Mouse (Mus musculus): ENCODE data around the gene Zbtb26. TPM values are rescaled to one million over a fixed set of nuclear protein-coding genes. Genes with fewer than 3 reads are reported as not detected.

The Zbtb26 gene
- 3.1 and 3.9 TPM in 2 replicates for polyA plus RNA-seq (2021; fragmentation: Nextera tagmentation)
- long read RNA-seq, experiment 1, full-length matches to known transcripts: 1 of 2 reads
- long read RNA-seq, experiment 1, partial matches to known transcripts: 0 of 2 reads
- long read RNA-seq, experiment 1, other reads (novel, unspliced or antisense): 1 of 2 reads
- long read RNA-seq, experiment 2, full-length matches to known transcripts: 9 of 11 reads
- long read RNA-seq, experiment 2, partial matches to known transcripts: 0 of 11 reads
- long read RNA-seq, experiment 2, other reads (novel, unspliced or antisense): 2 of 11 reads

DNA sequence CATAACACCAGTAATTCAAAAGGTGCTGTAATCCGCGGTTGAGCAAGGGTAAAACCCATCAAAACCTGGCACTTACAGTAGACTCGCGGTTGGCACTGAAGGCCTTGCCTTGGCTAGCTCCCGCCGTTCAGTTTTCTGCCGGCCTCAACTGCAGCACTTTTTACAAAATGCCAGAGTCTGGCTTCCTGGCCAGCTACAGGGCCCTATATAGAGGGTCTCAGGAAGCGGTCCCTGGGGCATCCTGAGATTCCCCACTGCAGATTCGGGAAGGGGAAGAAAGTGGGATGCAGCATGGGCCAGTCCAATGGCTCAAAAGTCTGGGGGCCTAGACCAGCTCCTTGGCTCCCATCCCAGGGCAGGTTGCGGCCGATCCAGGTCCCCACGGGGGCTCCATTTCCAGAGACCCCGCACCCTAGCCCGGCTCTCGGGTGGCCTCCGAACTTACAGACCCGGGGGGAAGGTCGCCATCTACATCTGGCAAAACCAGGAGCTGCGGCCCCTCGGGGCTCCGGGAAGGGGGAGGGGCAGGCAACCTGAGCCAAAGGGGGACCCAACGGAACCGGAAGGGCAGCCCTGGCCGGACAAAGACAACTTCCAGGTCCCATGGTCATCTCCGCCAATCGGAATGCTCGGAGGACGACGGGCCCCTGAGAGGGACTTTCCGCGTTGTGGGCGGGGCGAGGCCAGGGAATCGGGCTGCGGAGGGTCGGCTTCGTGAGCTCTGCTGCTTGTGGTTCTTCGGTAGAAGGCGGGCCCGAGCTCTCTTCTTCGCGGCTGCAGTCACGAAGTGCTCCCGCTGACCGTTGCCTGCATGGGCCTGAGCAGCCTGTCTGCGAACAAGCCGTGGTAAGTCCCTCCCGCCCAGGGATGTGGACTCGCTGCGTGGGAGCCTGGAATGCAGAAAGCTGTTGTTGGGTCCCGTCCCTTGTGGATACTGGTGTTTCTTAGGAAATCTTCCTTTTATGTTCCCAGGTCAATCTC lies at the start of gene Zbtb26, which contains the start of the genes Zbtb6 and Rabgap1:
Zbtb26 (minus strand) TSS at position 525 of the 981 bp plus-strand sequence.
Zbtb6 (minus strand) TSS at position 561 of the 981 bp plus-strand sequence.
Rabgap1 (plus strand) TSS at position 669 of the 981 bp plus-strand sequence.

DNA sequence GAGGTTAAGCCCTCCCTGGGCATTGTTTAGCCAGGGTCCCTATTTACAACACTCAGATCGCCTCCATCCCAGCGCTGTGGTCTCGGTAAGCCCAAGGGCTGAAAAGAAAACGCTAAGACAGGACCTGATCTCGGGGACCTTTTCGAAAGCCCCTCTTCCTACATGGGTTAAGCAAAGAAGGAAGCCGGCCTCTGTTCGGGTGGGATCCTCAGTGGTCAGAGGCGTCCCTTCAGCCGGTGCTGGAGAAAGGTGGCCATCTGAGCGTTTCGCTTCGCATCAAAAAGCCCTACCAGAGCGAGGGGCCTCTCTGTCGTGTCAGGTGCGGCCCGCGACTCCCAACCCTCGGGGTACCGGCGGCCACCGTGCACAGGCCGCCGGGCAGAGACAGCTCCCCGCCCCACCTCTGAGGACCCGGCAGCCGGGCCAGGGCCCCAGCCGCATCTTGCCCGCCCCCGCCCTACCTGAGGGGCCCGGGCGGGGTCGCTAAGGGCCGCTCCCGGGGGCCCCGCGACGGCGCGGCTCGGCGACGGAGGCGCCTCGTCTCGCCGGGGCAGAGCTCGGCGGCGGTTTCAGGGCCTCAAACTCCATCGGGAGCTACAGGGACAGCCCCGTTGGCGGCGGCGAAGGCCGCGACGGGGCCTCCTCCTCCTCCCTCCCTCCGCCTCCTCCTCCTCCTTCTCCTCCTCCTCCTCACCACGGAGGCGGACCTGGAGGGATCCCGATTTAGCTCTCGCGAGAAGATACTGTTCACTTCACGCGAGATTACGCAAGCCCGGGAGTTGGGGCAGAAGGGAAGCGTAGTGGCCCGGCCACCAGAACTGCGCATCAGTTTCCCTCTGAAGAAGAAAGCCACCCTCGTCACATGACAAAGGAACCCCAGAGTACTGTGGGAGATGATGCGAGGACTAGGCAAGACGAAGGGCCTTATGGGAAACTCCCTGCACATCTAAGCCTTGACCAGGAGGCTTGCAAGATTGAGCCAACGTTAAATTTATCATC lies 20.3 kb downstream of the Zbtb26 start, which contains the start of gene Rc3h2:
Rc3h2 (minus strand) TSS at position 598 of the 999 bp plus-strand sequence.

Other genes with a start within 250 kb of the Zbtb26 start
- not detected in 2 replicates for gene Olfr366, start 231.6 kb downstream of the Zbtb26 start, polyA plus RNA-seq (2021; fragmentation: Nextera tagmentation)
- not detected in 2 replicates for gene Olfr368, start 116.6 kb downstream of the Zbtb26 start, polyA plus RNA-seq (2021; fragmentation: Nextera tagmentation)
- 14.1 and 17.3 TPM in 2 replicates for gene Pdcl, start 83.8 kb downstream of the Zbtb26 start, polyA plus RNA-seq (2021; fragmentation: Nextera tagmentation)
- gene Rc3h2, start 20.2 kb downstream of the Zbtb26 start, polyA plus RNA-seq (2021; fragmentation: Nextera tagmentation): 7.4 and 8.0 TPM in 2 replicates
- gene Zbtb6, start within 50 bp of the Zbtb26 start, polyA plus RNA-seq (2021; fragmentation: Nextera tagmentation): 1.8 and 2.9 TPM in 2 replicates
- 17.2 and 22.1 TPM in 2 replicates for gene Rabgap1, start 144 bp upstream of the Zbtb26 start, polyA plus RNA-seq (2021; fragmentation: Nextera tagmentation)
- 0.09 and 0.14 TPM in 2 replicates for gene Gpr21, start 73.2 kb upstream of the Zbtb26 start, polyA plus RNA-seq (2021; fragmentation: Nextera tagmentation)